Mouse (Mus musculus) liver, embryonic 15.5 days (tissue): ENCODE measurements around the gene Ppp2r2c. TPM values are rescaled to one million over a fixed set of nuclear protein-coding genes. Genes with fewer than 3 reads are reported as not detected.

Experiments used
- ATAC-seq: fragments of 200-750 bp; cut with Nextera tagmentation; 2 replicates; pipeline ENCODE4 v1.8.0; 2017; ENCODE audit warnings: moderate number of reproducible peaks, mild to moderate bottlenecking, moderate library complexity; ENCODE audit not compliant: insufficient read depth
- H3K27ac ChIP-seq: fragments of 300-500 bp; sonication (generic); replicated peaks from 2 replicates; pipeline ENCODE4 v1.5.1; 2015; ENCODE audit warnings: mild to moderate bottlenecking, inconsistent platforms
- H3K27me3 ChIP-seq: fragments of 300-500 bp; sonication (generic); 2 replicates; pipeline ENCODE4 v1.6.1; 2015; ENCODE audit warnings: mild to moderate bottlenecking, inconsistent platforms
- H3K36me3 ChIP-seq: fragments of 300-500 bp; sonication (generic); replicated peaks from 2 replicates; pipeline ENCODE4 v1.6.1; 2015; ENCODE audit warnings: moderate library complexity, mild to moderate bottlenecking, inconsistent platforms
- H3K4me1 ChIP-seq: fragments of 300-500 bp; sonication (generic); replicated peaks from 2 replicates; pipeline ENCODE4 v1.6.1; 2015; ENCODE audit warnings: inconsistent platforms
- H3K4me2 ChIP-seq: fragments of 300-500 bp; sonication (generic); 2 replicates; pipeline ENCODE4 v1.6.1; 2015; ENCODE audit warnings: moderate library complexity, mild to moderate bottlenecking, inconsistent platforms
- H3K4me3 ChIP-seq: fragments of 300-500 bp; sonication (generic); replicated peaks from 2 replicates; pipeline ENCODE4 v1.5.1; 2015; ENCODE audit warnings: mild to moderate bottlenecking, inconsistent platforms
- H3K9ac ChIP-seq: fragments of 300-500 bp; sonication (generic); 2 replicates; pipeline ENCODE4 v1.6.1; 2015; ENCODE audit warnings: moderate library complexity, mild to moderate bottlenecking, inconsistent platforms
- H3K9me3 ChIP-seq: fragments of 300-500 bp; sonication (generic); replicated peaks from 2 replicates; pipeline ENCODE4 v1.6.1; 2016; ENCODE audit warnings: inconsistent platforms
- WGBS: fragments of 180-500 bp; shearing (Covaris S2); methylation state at CpG from one replicate; pipeline ENCODE4 v1.1.7; 2015; ENCODE audit warnings: mixed read lengths; ENCODE audit not compliant: insufficient replicate concordance; 5-methylcytosine and 5-hydroxymethylcytosine counted together
- polyA plus RNA-seq: library from polyadenylated mRNA; unstranded; fragments of >200 nt; fragmentation: Nextera tagmentation; extraction: Ambion mirVana; gene quantifications from 2 replicates; pipeline ENCODE4 v1.2.1, GENCODE M21; 2015

Gene Ppp2r2c
- polyA plus RNA-seq, 1 experiment from 2014 or later = not detected

DNA sequence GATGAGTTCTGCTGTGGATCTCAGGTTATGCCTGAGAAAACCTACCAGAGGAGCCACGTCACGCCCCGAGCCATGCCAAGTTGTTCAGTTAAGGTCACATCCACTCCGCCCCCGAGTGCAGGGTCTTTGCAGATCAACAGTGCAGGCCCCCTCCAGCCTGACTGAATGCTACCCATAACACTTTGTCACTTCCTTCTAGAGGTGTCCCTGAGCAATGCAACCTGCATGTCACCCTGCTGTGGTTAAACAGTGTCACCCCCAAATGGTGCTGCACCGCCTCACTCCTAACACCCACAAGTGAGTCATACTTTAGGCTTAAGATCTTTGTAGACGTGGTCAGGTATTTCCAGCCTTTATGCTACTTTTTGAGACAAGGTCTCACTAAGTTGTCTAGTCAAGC lies 28.2 kb upstream of the Ppp2r2c start:
- no peaks in the 10 kb centered on the region for H3K9me3 ChIP-seq
- no peaks in the 10 kb centered on the region for H3K4me1 ChIP-seq
- H3K9ac ChIP-seq = no peak overlapping the region
- no peak overlapping the region for H3K27ac ChIP-seq
- no peak overlapping the region for H3K4me3 ChIP-seq
- no peaks in the 10 kb centered on the region; the same call in 1 of the 2 replicates for H3K27me3 ChIP-seq
- no peak for ATAC-seq
- H3K36me3 ChIP-seq = no peaks in the 10 kb centered on the region
- WGBS = 65% methylated on average over 7 of the region's 7 CpGs
- H3K4me2 ChIP-seq = no peak overlapping the region

DNA sequence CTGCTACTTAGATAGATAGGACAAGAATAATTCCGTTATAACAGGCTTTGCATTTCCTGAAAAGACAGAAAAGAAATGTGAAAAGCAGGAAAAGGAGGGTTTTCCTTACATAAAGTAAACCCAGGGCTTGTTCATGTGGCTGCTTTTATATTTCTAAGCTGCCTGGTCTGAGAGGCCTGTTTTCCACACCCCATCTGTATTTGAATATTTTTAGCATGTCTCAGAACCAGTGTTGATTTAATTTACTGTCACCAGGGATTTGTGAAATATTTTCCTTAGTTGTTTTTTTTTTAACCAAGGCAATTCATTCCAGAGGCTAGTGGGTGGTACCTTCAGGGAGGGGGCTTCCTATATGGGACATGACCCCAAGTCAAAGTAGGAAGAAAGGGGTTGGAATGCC lies 26.6 kb upstream of the Ppp2r2c start:
- no peaks in the 10 kb centered on the region for H3K4me1 ChIP-seq
- H3K27ac ChIP-seq = no peak overlapping the region
- no peak overlapping the region for H3K4me2 ChIP-seq
- ATAC-seq = no peak
- H3K4me3 ChIP-seq = no peak overlapping the region
- H3K36me3 ChIP-seq = no peaks in the 10 kb centered on the region
- H3K27me3 ChIP-seq = no peaks in the 10 kb centered on the region
- WGBS = 47% methylated on average over 1 of the region's 1 CpGs
- H3K9ac ChIP-seq = no peak overlapping the region
- H3K9me3 ChIP-seq = no peaks in the 10 kb centered on the region

DNA sequence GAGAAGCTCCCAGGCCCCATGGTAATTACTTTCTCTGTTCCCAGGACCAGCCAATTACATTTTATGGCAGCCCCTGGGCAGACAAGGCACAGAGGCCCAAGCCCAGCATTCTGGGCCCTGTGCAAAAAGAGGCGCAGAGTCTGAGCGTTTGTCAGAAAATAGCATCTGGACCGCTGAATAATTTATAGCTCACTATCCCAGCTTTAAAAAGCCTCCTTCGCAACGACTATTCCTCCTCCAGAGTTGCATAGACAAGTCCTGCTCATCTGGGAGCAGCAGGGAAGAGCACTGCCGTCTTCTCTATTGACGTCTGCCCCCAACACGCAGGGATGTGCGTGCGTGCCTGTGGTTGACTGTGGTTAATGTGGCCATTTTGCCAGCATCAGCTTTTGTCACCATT lies 23.8 kb upstream of the Ppp2r2c start:
- Histone ChIP-seq H3K4me3 (no peak overlapping the region), H3K36me3 (no peaks in the 10 kb centered on the region), H3K9ac (no peak overlapping the region), H3K27me3 (no peaks in the 10 kb centered on the region), H3K4me2 (no peak overlapping the region), H3K4me1 (no peaks in the 10 kb centered on the region), H3K27ac (no peak overlapping the region), H3K9me3 (no peaks in the 10 kb centered on the region)
- ATAC-seq = no peak
- 69% methylated on average over 10 of the region's 10 CpGs for WGBS

DNA sequence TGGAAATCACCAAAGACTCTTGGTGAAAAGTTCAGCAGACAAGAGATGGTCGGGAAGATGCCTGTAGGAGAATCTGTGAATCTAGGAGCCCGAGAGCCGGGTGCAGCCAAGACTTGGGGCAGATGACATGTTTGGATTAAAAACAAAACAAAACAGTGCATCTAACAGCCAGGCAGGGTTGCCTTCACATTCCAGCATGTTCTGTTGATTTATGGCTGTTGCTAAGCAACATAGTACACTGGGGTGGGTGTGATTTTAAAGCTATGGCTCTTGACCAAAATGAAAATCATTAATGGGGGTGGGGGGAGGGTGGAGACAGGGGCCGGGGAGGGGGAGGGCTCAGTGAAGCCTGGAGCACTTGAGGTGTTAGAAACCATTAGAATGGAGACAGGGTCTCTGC lies 16.7 kb upstream of the Ppp2r2c start:
- H3K36me3 ChIP-seq = no peaks in the 10 kb centered on the region
- H3K4me3 ChIP-seq = no peak overlapping the region
- H3K27me3 ChIP-seq = no peaks in the 10 kb centered on the region
- H3K4me2 ChIP-seq = no peak overlapping the region
- H3K4me1 ChIP-seq = no peaks in the 10 kb centered on the region
- no peaks in the 10 kb centered on the region for H3K9me3 ChIP-seq
- H3K27ac ChIP-seq = no peak overlapping the region
- 55% methylated on average over 4 of the region's 4 CpGs for WGBS
- ATAC-seq = no peak
- no peak overlapping the region for H3K9ac ChIP-seq

DNA sequence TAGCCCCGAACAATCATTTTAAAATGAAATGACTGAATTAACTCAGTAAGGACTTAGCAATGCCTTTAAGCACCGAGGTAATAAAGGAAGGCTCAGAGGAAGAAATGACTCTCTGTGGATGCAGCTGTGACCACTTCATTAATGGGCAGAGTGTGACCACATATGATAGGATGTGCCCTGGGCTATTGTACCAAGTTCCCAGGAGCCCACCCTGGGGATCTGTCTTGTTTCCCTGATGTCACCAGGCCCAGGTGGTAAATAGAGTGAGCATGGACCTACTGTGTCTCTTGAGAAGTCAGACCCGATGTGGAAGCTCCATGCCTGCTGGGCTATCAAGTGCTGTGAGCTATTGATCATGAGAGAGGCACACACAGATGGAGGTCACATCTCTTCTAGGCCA lies 13.1 kb upstream of the Ppp2r2c start:
- H3K27ac ChIP-seq = no peak overlapping the region
- H3K9ac ChIP-seq = no peak overlapping the region
- 58% methylated on average over 3 of the region's 3 CpGs for WGBS
- H3K27me3 ChIP-seq = no peaks in the 10 kb centered on the region
- no peak for ATAC-seq
- no peaks in the 10 kb centered on the region for H3K9me3 ChIP-seq
- H3K4me3 ChIP-seq = no peak overlapping the region
- H3K36me3 ChIP-seq = no peaks in the 10 kb centered on the region
- H3K4me2 ChIP-seq = no peak overlapping the region
- H3K4me1 ChIP-seq = no peaks in the 10 kb centered on the region

DNA sequence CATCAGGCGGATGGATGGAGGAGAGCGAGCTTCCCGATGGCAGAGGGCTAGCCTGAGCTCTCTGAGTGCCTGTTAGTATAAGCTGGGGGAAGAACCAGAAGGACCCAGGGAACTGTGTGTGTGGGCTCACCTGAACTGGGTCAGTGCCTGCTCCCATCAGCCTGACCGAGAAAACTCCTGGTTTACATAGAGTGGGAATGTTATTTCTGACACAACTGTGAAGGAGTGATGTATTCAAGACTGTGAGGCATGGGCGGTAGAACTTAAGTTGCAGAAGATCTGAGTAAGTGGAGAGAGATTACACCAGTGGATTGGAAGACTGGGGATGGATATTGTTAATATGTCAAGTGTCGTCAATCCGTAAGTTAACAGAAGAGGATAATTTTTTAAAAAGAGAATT lies 11.8 kb upstream of the Ppp2r2c start:
- Histone ChIP-seq H3K4me3 (no peak overlapping the region), H3K4me1 (no peaks in the 10 kb centered on the region), H3K9ac (no peak overlapping the region), H3K9me3 (no peaks in the 10 kb centered on the region), H3K27me3 (no peaks in the 10 kb centered on the region), H3K36me3 (no peaks in the 10 kb centered on the region), H3K27ac (no peak overlapping the region), H3K4me2 (no peak overlapping the region)
- WGBS = 69% methylated on average over 7 of the region's 7 CpGs
- no peak for ATAC-seq

DNA sequence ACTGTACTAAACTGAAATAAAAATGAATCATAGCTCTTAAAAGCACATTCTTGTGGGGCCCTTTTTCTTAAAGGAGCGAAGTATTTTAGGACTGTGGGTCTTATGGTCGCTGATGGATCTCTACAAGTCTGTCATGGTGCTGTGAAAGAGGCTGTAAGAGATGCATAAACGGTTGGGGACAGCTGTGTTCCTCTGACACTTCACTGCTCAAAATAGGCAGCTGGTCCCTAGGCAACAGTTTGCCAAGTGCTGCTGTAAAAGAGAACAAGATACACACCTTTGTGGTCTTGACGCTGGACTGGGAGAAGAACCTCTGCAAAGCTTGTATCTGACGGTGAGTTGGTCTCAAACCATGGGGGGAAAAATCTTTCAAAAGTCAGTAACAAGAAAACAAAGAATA lies 10.8 kb upstream of the Ppp2r2c start:
- no peak overlapping the region for H3K4me3 ChIP-seq
- no peak overlapping the region for H3K4me2 ChIP-seq
- no peaks in the 10 kb centered on the region for H3K27me3 ChIP-seq
- WGBS = 49% methylated on average over 5 of the region's 5 CpGs
- no peak overlapping the region for H3K27ac ChIP-seq
- no peak overlapping the region for H3K9ac ChIP-seq
- H3K4me1 ChIP-seq = no peaks in the 10 kb centered on the region
- no peaks in the 10 kb centered on the region for H3K36me3 ChIP-seq
- ATAC-seq = no peak
- H3K9me3 ChIP-seq = no peaks in the 10 kb centered on the region

DNA sequence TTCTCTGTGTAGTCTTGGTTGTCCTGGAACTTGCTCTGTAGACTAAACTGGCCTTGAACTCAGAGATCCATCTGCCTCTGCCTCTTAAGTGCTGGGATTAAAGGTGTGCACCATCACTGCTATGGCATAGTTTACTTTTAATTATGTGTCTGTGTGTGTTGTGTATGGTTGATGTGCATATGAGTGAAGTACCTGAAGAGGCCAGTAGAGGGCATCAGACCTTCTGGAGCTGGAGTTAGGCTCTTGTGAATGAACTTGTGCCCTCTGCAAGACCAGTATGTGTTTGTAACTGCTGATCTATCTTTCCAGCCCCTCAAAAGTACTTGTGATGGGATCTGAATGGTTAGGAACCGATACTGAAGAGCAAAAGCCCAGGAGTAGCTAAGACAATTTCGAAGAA lies 7.2 kb upstream of the Ppp2r2c start:
- no peak overlapping the region for H3K4me2 ChIP-seq
- H3K27me3 ChIP-seq = peaks cover 9% of the 10 kb centered on the region
- H3K9me3 ChIP-seq = no peaks in the 10 kb centered on the region
- H3K4me1 ChIP-seq = no peaks in the 10 kb centered on the region
- H3K9ac ChIP-seq = no peak overlapping the region
- 61% methylated on average over 2 of the region's 2 CpGs for WGBS
- no peak for ATAC-seq
- no peak overlapping the region for H3K4me3 ChIP-seq
- H3K27ac ChIP-seq = no peak overlapping the region
- H3K36me3 ChIP-seq = no peaks in the 10 kb centered on the region

DNA sequence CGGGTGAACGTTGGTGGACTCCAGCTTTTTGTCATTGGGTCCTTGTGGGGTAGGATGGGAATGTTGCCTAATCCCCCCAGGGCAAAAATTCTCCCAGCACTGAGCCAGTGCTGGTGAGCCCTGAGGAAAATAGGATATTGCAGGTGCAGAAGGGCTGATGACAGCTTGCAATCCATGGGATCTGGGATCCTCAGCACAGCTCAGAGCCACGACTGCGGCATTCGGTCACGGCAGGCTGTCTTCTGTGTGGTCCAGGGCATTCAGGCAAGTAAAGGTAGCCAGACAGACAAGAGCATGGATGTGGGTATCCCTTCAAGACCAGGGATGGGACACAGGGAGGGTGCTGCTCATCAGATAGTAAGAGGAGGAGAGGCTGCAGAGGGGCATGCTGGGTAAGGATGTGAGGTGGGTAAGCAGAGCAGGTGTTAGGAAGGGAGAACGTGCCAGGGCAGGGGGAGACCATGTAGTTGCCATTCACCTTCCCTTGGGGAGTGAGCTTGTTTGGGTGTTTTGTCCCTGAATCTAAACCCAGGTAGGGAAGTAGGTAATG lies 1.5 kb upstream of the Ppp2r2c start:
- ATAC-seq = no peak
- Histone ChIP-seq H3K27ac (no peak overlapping the region), H3K4me1 (no peaks in the 10 kb centered on the region), H3K9ac (no peak overlapping the region), H3K4me2 (no peak overlapping the region), H3K36me3 (no peaks in the 10 kb centered on the region), H3K4me3 (no peak overlapping the region), H3K27me3 (peaks cover 66% of the 10 kb centered on the region), H3K9me3 (no peaks in the 10 kb centered on the region)
- WGBS = 58% methylated on average over 7 of the region's 7 CpGs

DNA sequence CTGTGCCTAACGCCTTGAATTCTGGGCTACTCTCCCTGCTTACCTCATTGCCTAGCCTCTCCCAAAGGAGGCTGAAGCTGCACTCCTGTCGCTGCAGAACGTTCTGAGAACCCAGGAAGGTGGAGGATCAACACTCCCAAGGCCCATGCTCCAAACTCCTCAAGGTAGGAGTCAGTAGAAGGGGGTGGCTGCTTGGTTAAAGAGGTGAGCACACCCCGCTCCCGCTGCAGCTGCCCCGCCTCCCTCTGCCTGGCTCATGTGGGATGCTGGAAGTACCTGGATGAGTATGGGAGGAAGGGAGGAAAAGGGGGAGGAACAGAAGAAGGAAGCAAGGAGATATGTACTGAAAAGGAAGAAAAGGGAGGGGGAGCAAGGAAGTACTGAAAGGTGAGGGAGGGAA lies 752 bp upstream of the Ppp2r2c start:
- H3K4me3 ChIP-seq = no peak overlapping the region
- H3K9me3 ChIP-seq = no peaks in the 10 kb centered on the region
- 4% methylated on average over 6 of the region's 6 CpGs for WGBS
- H3K36me3 ChIP-seq = no peaks in the 10 kb centered on the region
- H3K27ac ChIP-seq = no peak overlapping the region
- H3K9ac ChIP-seq = no peak overlapping the region
- H3K4me1 ChIP-seq = no peaks in the 10 kb centered on the region
- no peak for ATAC-seq
- H3K4me2 ChIP-seq = no peak overlapping the region
- H3K27me3 ChIP-seq = peaks cover 73% of the 10 kb centered on the region

DNA sequence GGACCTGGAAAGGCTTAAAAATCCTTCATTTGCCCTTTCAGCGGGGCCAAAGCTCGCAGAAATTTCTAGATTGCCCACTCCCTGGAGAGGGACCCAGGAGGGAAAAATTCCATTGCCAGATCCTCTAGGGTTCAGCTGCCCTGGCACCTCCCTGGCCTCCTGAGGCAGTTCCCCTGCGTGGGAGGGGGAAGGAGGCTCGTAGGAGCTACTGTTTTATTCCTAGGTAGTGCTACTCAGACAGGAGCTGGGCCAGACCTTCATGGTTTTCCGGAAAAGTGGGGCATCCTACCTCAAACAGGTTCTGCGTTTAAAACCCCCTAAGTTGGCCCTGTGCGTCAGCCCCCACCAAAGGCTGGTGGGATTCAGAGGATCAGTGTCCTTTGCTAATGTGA lies 869 bp downstream of the Ppp2r2c start:
- Histone ChIP-seq H3K4me1 (no peaks in the 10 kb centered on the region), H3K4me3 (no peak overlapping the region), H3K9ac (no peak overlapping the region), H3K9me3 (no peaks in the 10 kb centered on the region), H3K36me3 (no peaks in the 10 kb centered on the region), H3K27ac (no peak overlapping the region), H3K27me3 (peaks cover 77% of the 10 kb centered on the region), H3K4me2 (no peak overlapping the region)
- whole genome bisulfite sequencing = 4% methylated on average over 7 of the region's 7 CpGs
- ATAC-seq = no peak

DNA sequence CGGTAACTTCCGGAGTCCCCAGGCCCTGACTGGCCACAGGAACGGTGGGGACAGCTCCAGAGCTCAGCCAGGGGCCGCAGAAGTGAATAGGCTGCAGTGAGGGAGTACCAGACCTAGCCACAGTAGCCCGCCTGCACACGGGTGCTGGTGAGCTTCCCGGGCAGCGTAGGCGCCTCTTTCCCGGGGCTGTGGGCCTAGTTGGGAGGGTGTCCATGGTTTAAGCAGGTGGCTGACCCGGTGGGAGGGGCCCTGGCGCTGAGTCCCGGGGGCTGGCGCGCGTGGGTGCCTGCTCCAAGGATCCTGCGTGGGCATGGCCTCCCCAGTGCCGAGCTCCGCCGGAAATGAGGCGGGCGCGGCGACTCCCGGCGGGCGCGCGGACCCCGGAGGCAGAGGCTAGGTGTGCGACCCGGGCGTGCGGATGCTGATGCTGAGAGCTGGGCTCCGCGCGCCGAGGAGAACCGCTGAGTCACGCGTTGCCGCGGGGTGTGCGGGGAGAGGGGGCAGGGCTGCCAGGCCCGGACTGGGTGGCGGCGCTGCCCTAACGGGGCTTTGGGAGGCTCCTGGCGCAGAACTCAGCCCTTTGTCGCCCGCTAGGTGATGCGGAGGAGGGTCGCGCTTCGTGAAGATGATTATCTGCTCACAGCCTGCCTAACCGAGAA lies 1.4 kb downstream of the Ppp2r2c start:
- ATAC-seq = no peak
- H3K4me3 ChIP-seq = no peak overlapping the region
- 3% methylated on average over 56 of the region's 56 CpGs for WGBS

More for the DNA sequence above, 1.4 kb downstream of the Ppp2r2c start:
- Histone ChIP-seq H3K9ac (no peak overlapping the region), H3K27ac (no peak overlapping the region), H3K4me1 (no peaks in the 10 kb centered on the region), H3K9me3 (no peaks in the 10 kb centered on the region), H3K36me3 (no peaks in the 10 kb centered on the region), H3K4me2 (no peak overlapping the region), H3K27me3 (peaks cover 77% of the 10 kb centered on the region)
